Mouse (Mus musculus) thymus, adult 2 months (tissue): ENCODE measurements around the gene Cd79b. TPM values are rescaled to one million over a fixed set of nuclear protein-coding genes. Genes with fewer than 3 reads are reported as not detected.
A peak's percentile ranks its signal among the peaks of the same experiment; 100 is the strongest.

Experiments used
- DNase-seq: peaks from one replicate; pipeline ENCODE4 v3.0.0; 2021
- H3K27ac ChIP-seq: fragments of 200-500 bp; 2 replicates; pipeline ENCODE4 v1.5.1; 2012; ENCODE audit warnings: low read length, control low read depth; ENCODE audit not compliant: control insufficient read depth, insufficient read depth
- H3K27me3 ChIP-seq: fragments of 200-500 bp; 2 replicates; pipeline ENCODE4 v1.6.1; 2012; ENCODE audit warnings: mild to moderate bottlenecking, low read length, moderate library complexity, mixed read lengths; ENCODE audit not compliant: control insufficient read depth, insufficient read depth
- H3K36me3 ChIP-seq: fragments of 200-500 bp; 2 replicates; pipeline ENCODE4 v1.6.1; 2012; ENCODE audit warnings: mild to moderate bottlenecking, low read length, moderate library complexity; ENCODE audit not compliant: control insufficient read depth, insufficient read depth
- H3K4me1 ChIP-seq: fragments of 200-500 bp; replicated peaks from 2 replicates; pipeline ENCODE4 v1.6.1; 2012; ENCODE audit warnings: low read length; ENCODE audit not compliant: control insufficient read depth, insufficient read depth
- H3K4me3 ChIP-seq: fragments of 200-500 bp; 2 replicates; pipeline ENCODE4 v1.5.1; 2012; ENCODE audit warnings: mild to moderate bottlenecking, low read length, control low read depth, moderate library complexity; ENCODE audit not compliant: control insufficient read depth, insufficient read depth
- CTCF ChIP-seq: fragments of 200-500 bp; IDR thresholded peaks from 2 replicates; pipeline ENCODE4 v1.5.1; 2012; ENCODE audit warnings: mild to moderate bottlenecking, control low read depth, low read length, moderate library complexity, borderline replicate concordance; ENCODE audit not compliant: control insufficient read depth, poor library complexity, insufficient read depth; ENCODE audit errors: extremely low read depth
- POLR2A ChIP-seq: fragments of 200-500 bp; IDR thresholded peaks from 2 replicates; pipeline ENCODE4 v1.6.1; 2012; ENCODE audit warnings: mild to moderate bottlenecking, low read length, control low read depth, moderate library complexity; ENCODE audit not compliant: control insufficient read depth, poor library complexity, insufficient read depth; ENCODE audit errors: extremely low read depth
- WGBS: fragments of 180-500 bp; shearing (Covaris S2); methylation state at CpG from one replicate; pipeline ENCODE4 v1.1.7; 2018; 5-methylcytosine and 5-hydroxymethylcytosine counted together
- polyA plus RNA-seq: library from polyadenylated mRNA; depleted of rRNA; stranded (reverse); fragments of >200 nt; gene quantifications from 2 replicates; pipeline ENCODE4 v1.2.3, GENCODE M21; 2012

The Cd79b gene
- polyA plus RNA-seq, 1 experiment, result 33.2 TPM

DNA sequence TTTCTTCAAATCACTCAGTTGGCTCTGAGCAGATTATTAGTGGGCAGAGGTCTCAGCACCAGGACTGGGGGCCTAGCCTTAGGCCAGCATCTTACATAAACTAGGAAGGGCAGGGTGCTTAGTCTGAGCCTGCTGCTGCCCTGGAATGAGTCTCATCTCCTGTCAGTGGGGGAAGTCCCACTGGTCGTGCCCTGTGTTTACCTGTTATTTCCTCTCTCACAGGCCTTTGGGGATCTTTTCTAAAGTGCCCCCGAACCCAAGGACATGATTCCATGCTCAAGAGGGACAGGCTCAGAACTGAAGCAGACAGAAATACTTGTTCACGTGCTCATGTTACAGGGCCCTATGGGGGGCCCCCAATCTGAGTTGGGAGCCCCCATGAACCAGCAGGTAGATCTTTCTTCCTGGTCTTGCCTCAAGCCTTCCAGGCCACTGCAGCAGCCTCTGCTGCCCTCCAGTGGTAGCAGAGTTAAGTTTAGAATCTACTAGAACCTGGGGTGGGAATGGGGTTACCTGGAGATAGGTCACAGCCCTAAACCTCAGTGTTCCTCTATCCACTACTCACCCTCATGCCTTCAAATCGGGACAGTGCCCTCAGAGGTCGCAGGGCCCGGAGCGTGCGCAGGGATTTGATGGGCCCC lies 11.1 kb upstream of the Cd79b start:
- peaks cover 7% of the 10 kb centered on the region; the same call in 1 of the 2 replicates for H3K4me1 ChIP-seq
- peak; percentile 61; the same call in 1 of the 2 replicates for TF ChIP-seq CTCF
- TF ChIP-seq POLR2A, result no peak
- H3K27me3 ChIP-seq, result no peaks in the 10 kb centered on the region
- no peak overlapping the region for H3K27ac ChIP-seq
- no peak overlapping the region for H3K4me3 ChIP-seq
- WGBS, result 70% methylated on average over 8 of the region's 8 CpGs
- peak; percentile 84 for DNase-seq
- no peaks in the 10 kb centered on the region for H3K36me3 ChIP-seq

DNA sequence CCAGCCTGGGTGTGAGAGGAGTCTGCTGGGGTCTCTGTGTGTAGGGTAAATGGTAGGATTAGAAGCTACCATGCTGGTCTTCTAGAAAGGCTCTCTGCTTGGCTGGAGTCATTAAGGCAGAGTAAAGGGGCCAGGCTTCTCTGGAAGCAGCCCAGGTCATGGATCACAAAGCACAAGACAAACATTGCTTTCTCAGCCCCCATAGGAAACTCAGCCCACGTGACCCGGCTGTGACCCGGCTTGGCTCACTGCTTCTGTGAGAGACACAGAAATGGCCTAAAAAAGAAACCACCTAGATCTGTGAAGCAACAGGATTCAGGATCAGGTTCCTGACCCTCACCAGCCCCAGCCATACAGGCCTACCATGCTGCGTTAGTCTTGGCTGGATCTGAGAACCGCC lies 10.3 kb upstream of the Cd79b start:
- no peak for TF ChIP-seq POLR2A
- no peak for TF ChIP-seq CTCF
- peaks cover 9% of the 10 kb centered on the region for H3K4me1 ChIP-seq
- DNase-seq, result no peak
- 88% methylated on average over 5 of the region's 5 CpGs for WGBS
- H3K27me3 ChIP-seq, result no peaks in the 10 kb centered on the region
- no peak overlapping the region for H3K4me3 ChIP-seq
- no peaks in the 10 kb centered on the region for H3K36me3 ChIP-seq
- no peak overlapping the region for H3K27ac ChIP-seq

DNA sequence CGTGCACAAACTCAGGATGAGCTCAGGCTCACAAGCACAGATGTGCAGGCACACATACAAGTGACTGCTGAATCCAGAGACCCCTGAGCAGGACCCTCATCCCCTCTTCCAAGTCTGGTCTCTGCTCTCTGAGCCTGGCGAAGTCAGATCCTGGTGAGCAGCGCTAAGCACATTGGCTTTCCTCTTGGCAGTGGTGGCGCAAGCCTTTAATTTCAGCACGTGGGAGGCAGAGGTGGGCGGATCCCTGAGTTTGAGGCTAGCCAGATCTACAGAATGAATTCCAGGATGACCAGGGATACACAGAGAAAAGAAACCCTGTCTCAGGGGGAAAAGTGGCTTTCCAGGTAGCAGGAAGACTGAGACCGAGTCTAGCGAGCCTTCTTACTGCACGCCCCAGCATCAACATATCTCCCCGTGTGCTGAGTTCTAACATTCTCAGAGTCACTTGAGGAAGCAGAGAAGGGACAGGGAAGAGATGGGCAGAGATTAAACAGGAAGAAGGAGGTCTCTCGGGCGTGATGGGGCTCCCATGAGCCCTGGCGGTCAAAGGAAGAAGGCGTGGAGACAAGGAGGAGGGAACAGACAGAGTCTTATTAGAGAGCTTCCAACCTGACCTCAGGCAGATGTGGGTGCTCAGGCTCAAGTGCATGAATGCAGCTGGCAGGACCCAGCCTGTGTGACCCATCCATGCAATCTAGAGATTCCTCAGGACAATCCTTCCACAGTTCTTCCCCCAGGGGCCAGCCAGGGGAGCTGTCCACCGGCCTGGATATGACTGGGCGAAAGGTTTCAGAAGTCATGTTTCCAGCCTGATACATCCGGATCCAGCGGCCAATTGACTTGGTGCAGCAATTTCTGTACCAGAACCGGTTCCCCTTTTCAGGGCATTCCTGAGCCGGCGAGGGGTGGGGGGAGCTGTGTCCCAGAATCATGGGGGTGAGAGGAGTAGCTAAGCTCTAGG lies 4.1 kb upstream of the Cd79b start:
- DNase-seq, result no peak
- Histone ChIP-seq H3K4me3 (no peak overlapping the region), H3K36me3 (no peaks in the 10 kb centered on the region), H3K27ac (peak overlapping the region; percentile 95), H3K27me3 (no peaks in the 10 kb centered on the region), H3K4me1 (peaks cover 47% of the 10 kb centered on the region)
- 60% methylated on average over 21 of the region's 21 CpGs for whole genome bisulfite sequencing
- TF ChIP-seq CTCF (0 out of 2 replicates have a peak, but pooled peaks have one; percentile 26), POLR2A (no peak)

DNA sequence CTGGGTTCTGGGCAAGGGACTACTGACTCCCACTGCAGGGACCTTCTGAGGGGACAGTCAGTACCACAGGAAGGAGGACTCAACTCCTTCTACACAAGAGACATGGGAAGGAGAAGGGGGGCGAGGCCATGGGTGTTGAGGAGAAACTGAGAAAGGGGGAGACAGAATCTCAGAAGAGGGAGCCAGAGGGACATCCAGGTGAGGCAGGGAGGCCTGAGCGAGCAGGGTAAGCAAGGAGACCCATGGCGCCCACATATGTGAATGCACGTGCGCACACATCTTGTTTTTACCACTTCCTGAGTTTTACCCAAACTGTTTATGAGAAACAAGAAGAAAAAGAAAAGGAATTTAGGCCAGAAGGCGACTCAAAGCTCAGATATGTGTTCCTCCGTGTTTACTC lies 3.2 kb upstream of the Cd79b start:
- Histone ChIP-seq H3K27me3 (no peaks in the 10 kb centered on the region), H3K27ac (peak overlapping the region; percentile 95), H3K4me3 (no peak overlapping the region), H3K4me1 (peaks cover 54% of the 10 kb centered on the region), H3K36me3 (no peaks in the 10 kb centered on the region)
- no peak; the same call in 1 of the 2 replicates for TF ChIP-seq POLR2A
- no peak for TF ChIP-seq CTCF
- WGBS, result 13% methylated on average over 7 of the region's 7 CpGs
- peak; percentile 57 for DNase-seq

DNA sequence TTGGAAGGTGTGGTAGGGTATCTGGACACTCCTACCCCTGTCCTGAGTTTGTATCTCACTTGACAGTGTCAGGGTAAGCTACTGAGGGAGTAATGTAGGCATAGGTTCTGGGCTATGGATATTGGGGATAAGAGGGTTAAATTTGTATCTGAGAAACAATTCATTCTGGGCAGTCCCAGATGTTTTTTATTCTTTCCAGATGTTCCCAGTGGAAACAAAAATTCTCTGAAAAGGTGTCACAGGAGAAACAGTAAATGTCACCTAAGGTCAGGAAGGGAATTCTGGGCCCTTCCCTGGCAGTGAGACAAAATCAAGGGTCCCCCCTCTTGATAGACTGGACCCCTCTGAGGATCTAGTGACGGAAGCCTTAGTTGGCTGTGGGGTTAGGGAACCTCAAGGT lies 1.9 kb upstream of the Cd79b start:
- no peak for TF ChIP-seq POLR2A
- no peak for TF ChIP-seq CTCF
- WGBS, result 93% methylated on average over 1 of the region's 1 CpGs
- Histone ChIP-seq H3K27ac (no peak overlapping the region), H3K4me3 (no peak overlapping the region), H3K27me3 (no peaks in the 10 kb centered on the region), H3K36me3 (no peaks in the 10 kb centered on the region), H3K4me1 (peaks cover 56% of the 10 kb centered on the region)
- DNase-seq, result no peak

DNA sequence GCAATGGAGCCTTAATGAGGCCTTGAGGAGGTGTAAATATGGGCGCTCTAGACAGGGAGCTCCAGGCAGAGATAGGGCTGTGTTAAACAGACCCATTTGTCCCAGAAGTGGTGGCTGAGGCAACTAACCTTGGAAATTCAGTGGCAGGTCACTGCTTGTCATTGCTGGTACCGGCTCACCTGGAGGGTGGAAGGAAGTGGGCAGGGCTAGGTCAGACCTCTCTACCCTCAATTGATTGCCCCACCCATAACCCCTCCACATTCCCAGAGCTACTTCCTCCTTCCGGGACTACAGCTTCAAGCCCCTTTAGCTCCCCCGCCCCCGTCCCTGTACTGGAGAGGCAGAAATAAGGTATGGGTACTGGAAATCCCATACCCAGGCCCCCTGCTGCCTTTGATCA lies 1.0 kb downstream of the Cd79b start:
- Histone ChIP-seq H3K27me3 (no peaks in the 10 kb centered on the region), H3K36me3 (no peaks in the 10 kb centered on the region), H3K4me1 (peaks cover 41% of the 10 kb centered on the region), H3K27ac (no peak overlapping the region; the same call in 1 of the 2 replicates), H3K4me3 (peak overlapping the region; percentile 62)
- no peak for DNase-seq
- 30% methylated on average over 5 of the region's 5 CpGs for WGBS
- TF ChIP-seq CTCF (no peak), POLR2A (no peak)
